Mouse (Mus musculus): ENCODE data around the gene Olfr523. TPM values are rescaled to one million over a fixed set of nuclear protein-coding genes. Genes with fewer than 3 reads are reported as not detected.
"Not testable (repeated sequence)": the region's sequence is repeated elsewhere in the genome, so short reads cannot be mapped to it uniquely, and the experiment has no call there.

Gene Olfr523
- polyA plus RNA-seq (2016; fragmentation: Nextera tagmentation; extraction: Ambion mirVana) = not detected in 2 replicates

DNA sequence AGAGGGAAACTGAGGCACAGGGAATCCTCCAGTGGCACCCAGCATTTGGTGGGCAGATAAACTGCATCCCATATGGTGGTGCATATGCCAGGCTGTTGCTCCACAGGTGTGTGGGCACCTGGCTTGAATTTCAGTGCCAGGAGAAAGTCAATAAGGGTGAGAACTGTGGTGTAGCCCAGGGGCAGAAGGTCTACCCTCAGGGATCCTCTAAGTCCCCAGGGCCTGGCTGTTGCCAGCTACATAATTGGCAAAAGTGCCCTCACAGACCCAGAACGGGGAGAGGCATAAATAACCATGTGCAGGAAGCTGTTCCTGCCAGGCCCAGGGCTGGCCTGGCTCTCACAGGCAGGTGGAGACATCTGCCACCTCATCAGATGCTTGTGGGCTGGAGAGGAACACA is at the start of gene Olfr523:
TSS of gene Olfr523 (plus strand) at position 282 of the 400 bp plus-strand sequence.
- no peak within 1 kb of the TSS for H3K4me2 ChIP-seq
- no peak within 1 kb of the TSS for H3K4me3 ChIP-seq
- WGBS = 39% methylated on average over 1 of the region's 1 CpGs
- H3K9ac ChIP-seq = no peak within 1 kb of the TSS
- no peaks in the 10 kb centered on the region for H3K36me3 ChIP-seq
- H3K4me1 ChIP-seq (replicated peaks) = no peaks in the 10 kb centered on the region
- no peak for ATAC-seq (ENCODE audit: insufficient number of reproducible peaks, low FRiP score)
- H3K27me3 ChIP-seq (replicated peaks) = no peaks in the 10 kb centered on the region; the same call in 1 of the 2 replicates
- H3K9me3 ChIP-seq (replicated peaks) = no peaks in the 10 kb centered on the region
- H3K27ac ChIP-seq (ENCODE audit: poor library complexity, severe bottlenecking) = no peak within 1 kb of the TSS

DNA sequence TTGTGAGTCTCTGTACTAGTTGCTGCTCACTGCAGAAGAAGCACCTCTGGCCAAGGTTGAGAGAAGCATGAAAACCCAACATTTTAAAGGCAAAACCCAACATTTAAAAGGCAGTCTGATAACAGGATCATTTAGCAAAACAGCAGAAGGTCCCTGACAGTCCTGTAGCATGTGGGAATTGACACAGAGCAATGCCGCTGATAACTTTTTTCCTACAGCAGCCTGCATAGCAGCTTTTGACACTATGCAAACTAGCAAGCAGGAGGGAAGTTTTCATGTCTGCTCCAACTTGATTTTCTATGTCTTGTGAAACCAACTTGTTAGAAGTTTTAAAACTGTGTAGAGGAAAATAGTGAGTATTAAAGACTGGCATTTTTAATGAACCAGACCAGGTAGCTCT is 48.6 kb upstream of the Olfr523 start:
- no peak overlapping the region for H3K9ac ChIP-seq
- H3K27ac ChIP-seq (ENCODE audit: poor library complexity, severe bottlenecking) = no peak overlapping the region
- H3K27me3 ChIP-seq (replicated peaks) = no peaks in the 10 kb centered on the region
- no peak for ATAC-seq (ENCODE audit: insufficient number of reproducible peaks, low FRiP score)
- 81% methylated on average over 1 of the region's 1 CpGs for WGBS
- H3K4me3 ChIP-seq = no peak overlapping the region
- peaks cover 3% of the 10 kb centered on the region; the same call in 1 of the 2 replicates for H3K4me1 ChIP-seq (replicated peaks)
- H3K4me2 ChIP-seq = no peak overlapping the region
- peaks cover 3% of the 10 kb centered on the region; the same call in 1 of the 2 replicates for H3K36me3 ChIP-seq
- H3K9me3 ChIP-seq (replicated peaks) = peaks cover 3% of the 10 kb centered on the region; the same call in 1 of the 2 replicates

DNA sequence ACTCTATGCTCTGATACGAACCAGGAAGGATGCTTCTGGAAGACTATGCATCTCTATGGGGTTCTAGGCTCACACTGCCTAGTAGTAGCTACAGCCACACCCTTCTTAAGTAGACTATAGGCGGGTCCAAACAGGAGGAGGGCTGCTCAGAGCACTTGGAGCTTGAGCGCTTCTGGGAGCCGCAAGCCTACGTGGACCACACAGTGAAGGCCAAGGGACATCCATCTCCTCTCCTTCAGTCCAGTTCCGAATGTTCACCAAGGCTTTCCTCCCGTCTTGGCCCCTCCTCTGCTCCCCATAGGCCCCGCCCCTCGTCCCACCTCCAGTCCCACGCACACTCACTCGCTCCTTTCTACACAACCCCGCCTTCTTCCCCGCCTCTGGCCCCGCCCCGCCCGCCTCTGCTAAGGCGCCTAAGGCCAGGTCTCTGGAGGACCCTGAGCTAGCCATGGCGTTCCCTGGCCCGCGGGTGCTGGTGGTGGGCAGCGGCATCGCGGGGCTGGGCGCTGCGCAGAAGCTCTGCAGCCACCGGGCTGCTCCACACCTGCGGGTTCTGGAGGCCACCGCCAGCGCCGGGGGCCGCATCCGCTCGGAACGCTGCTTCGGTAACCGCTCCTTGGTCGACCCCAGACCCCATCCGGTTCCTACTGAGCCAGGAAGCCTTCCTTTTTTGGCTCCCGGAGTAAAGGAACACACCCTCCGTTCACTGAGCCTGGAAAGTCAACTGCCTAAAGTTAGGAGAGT is 47.6 kb upstream of the Olfr523 start:
- ATAC-seq (ENCODE audit: insufficient number of reproducible peaks, low FRiP score) = peak; percentile 99
- H3K4me2 ChIP-seq = peak overlapping the region; percentile 80
- peaks cover 3% of the 10 kb centered on the region; the same call in 1 of the 2 replicates for H3K4me1 ChIP-seq (replicated peaks)
- WGBS = 2% methylated on average over 39 of the region's 40 CpGs
- peaks cover 11% of the 10 kb centered on the region for H3K36me3 ChIP-seq
- H3K27ac ChIP-seq (ENCODE audit: poor library complexity, severe bottlenecking) = no peak overlapping the region
- H3K4me3 ChIP-seq = peak overlapping the region; percentile 71
- no peaks in the 10 kb centered on the region for H3K27me3 ChIP-seq (replicated peaks)
- H3K9me3 ChIP-seq (replicated peaks) = no peaks in the 10 kb centered on the region
- H3K9ac ChIP-seq = peak overlapping the region; percentile 80

DNA sequence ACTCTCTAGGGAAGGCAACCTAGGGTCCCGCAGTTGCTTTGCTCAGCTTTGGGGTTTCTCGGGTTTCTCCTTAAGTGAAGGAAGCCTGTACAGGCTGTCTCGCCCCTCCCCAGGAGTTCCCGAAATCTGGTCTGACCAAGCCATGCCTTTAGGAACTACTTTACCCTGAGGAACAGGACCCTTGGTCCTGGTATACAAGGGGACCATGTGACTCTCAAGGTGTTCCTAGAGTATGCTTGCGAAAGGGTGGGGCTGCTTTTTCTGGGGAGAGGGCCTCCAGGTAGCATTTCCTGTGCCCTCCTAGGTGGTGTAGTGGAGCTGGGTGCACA is 47.0 kb upstream of the Olfr523 start:
- H3K27ac ChIP-seq (ENCODE audit: poor library complexity, severe bottlenecking) = no peak overlapping the region

DNA sequence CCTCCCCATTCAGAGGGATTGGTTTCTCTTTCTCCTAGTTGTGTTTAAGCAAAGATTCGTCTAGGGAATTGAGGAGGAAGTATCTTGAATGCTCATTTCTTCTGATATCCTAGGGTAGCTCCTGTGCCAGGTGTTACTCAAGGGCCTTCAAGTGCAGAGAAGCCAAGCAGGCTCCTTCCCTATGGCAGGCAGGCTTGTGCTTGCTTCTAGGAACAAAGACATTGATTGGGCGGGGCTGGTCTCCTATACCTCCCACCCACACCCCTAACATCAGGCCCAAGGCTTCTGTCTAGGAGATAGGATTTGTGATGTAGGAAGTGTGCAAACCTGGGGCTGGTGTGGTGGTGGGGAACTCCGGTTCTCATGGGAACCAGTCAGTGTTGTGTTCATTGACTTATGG is 46.1 kb upstream of the Olfr523 start:
- no peak for ATAC-seq (ENCODE audit: insufficient number of reproducible peaks, low FRiP score)
- H3K27ac ChIP-seq (ENCODE audit: poor library complexity, severe bottlenecking) = no peak overlapping the region
- peaks cover 21% of the 10 kb centered on the region for H3K36me3 ChIP-seq
- no peak overlapping the region for H3K4me2 ChIP-seq
- H3K4me3 ChIP-seq = no peak overlapping the region
- WGBS = 88% methylated on average over 3 of the region's 3 CpGs
- H3K4me1 ChIP-seq (replicated peaks) = peaks cover 3% of the 10 kb centered on the region; the same call in 1 of the 2 replicates
- no peaks in the 10 kb centered on the region for H3K27me3 ChIP-seq (replicated peaks)
- H3K9me3 ChIP-seq (replicated peaks) = no peaks in the 10 kb centered on the region
- no peak overlapping the region for H3K9ac ChIP-seq

More for the DNA sequence above, 47.0 kb upstream of the Olfr523 start:
- 6% methylated on average over 5 of the region's 5 CpGs for WGBS
- peak overlapping the region; percentile 71 for H3K4me3 ChIP-seq
- H3K9me3 ChIP-seq (replicated peaks) = no peaks in the 10 kb centered on the region
- peak overlapping the region; percentile 80 for H3K4me2 ChIP-seq
- peak overlapping the region; percentile 80 for H3K9ac ChIP-seq
- peaks cover 3% of the 10 kb centered on the region; the same call in 1 of the 2 replicates for H3K4me1 ChIP-seq (replicated peaks)
- H3K27me3 ChIP-seq (replicated peaks) = no peaks in the 10 kb centered on the region
- peak; percentile 16 for ATAC-seq (ENCODE audit: insufficient number of reproducible peaks, low FRiP score)
- H3K36me3 ChIP-seq = peaks cover 17% of the 10 kb centered on the region

DNA sequence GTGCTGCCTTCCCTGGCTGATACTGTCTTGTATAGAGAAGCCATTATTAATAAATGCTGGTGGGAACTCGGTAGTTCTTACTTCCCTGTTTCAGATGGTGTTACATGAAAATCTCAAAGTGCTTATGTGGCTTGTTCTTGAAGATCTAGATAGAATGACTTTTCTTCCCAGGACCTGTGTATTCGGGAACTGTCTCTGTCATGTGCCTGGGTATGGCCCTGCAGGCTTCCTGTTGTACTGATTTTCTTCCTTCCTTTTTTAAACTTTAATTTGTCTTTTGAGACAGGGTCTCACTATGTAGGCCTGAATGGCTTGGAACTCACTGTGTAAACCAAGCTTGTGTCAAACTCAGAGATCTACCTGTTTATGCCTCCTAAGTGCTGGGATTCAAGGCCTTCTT is 45.1 kb upstream of the Olfr523 start:
- no peak for ATAC-seq (ENCODE audit: insufficient number of reproducible peaks, low FRiP score)
- WGBS = 78% methylated on average over 2 of the region's 2 CpGs
- peaks cover 3% of the 10 kb centered on the region; the same call in 1 of the 2 replicates for H3K4me1 ChIP-seq (replicated peaks)
- H3K4me3 ChIP-seq = no peak overlapping the region
- peaks cover 25% of the 10 kb centered on the region for H3K36me3 ChIP-seq
- no peak overlapping the region for H3K27ac ChIP-seq (ENCODE audit: poor library complexity, severe bottlenecking)
- no peak overlapping the region for H3K4me2 ChIP-seq
- H3K27me3 ChIP-seq (replicated peaks) = no peaks in the 10 kb centered on the region
- no peaks in the 10 kb centered on the region for H3K9me3 ChIP-seq (replicated peaks)
- H3K9ac ChIP-seq = no peak overlapping the region

DNA sequence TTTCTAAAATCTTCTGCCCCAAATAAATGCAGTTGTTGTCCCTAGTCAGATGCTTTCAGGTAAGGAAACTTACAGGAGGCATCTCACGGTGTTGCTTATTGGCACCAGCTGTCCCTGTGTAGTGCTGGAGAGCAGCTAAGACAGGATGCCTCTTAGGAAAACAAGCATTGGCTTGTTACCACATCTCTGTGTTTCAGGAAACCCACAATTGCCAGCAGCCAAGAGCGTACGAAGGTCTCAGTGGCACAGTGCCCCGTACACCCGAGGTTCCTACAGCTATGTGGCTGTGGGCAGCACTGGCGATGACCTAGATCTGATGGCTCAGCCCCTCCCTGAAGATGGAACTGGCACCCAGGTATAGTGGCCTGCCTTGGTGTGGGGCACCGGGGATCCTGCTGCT is 40.8 kb upstream of the Olfr523 start:
- not testable (repeated sequence) for H3K27me3 ChIP-seq (replicated peaks); H3K27ac ChIP-seq (ENCODE audit: poor library complexity, severe bottlenecking); H3K4me2 ChIP-seq; ATAC-seq (ENCODE audit: insufficient number of reproducible peaks, low FRiP score); H3K9me3 ChIP-seq (replicated peaks); H3K9ac ChIP-seq; H3K4me1 ChIP-seq (replicated peaks); H3K4me3 ChIP-seq
- WGBS = 88% methylated on average over 7 of the region's 7 CpGs
- peaks cover 31% of the 10 kb centered on the region for H3K36me3 ChIP-seq

DNA sequence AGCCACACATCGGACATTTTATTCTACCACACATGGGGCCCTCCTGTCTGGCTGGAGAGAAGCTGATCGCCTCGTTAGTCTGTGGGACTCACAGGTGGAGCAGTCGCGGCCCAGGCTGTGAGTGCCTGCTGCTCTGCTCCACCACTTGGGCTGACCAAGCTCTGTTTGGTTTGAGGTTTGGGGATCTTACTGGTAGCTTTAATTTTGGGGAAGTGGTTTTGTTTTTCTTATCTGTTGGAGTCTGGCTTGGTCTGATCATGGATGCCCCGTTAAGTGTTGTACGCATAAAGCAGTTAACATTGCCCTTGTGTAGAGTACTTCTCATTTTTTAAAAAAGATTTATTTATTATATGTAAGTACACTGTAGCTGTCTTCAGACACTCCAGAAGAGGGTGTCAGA is 39.0 kb upstream of the Olfr523 start:
- ATAC-seq (ENCODE audit: insufficient number of reproducible peaks, low FRiP score); H3K27ac ChIP-seq (ENCODE audit: poor library complexity, severe bottlenecking); H3K27me3 ChIP-seq (replicated peaks): not testable (repeated sequence)

DNA sequence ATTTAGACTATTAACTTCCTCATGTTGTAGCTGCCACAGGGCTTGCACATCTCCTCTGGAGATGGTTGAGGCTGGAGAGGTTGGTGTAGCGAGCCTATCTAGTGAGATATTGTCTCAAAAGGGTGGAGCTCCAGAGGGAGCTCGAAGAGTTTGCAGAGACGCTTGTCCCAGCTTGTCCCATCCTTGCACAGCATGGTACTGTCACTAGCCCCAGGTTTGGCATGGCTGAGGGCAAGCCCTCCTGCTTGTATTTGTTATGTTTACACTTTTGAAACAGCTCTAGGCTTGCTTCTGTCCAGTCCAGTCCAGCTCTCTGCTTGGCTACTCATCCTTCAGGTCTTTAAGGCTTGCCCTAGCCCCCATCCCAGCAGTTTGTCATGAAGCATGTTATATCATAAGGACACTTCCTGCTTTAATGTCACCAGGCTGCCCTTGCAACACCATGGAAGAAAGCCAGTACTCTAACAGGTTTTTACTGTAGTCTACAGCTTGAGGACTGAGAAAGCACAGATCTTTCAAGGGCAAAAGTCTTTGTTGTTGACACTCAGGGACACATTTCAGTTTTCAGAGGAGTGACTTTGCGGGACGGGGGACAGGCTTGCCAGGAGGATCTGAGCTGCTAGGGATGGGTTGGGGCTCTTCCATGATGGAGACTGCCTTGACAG is 37.8 kb upstream of the Olfr523 start:
- ATAC-seq (ENCODE audit: insufficient number of reproducible peaks, low FRiP score) = no peak
- Histone ChIP-seq H3K9me3 (replicated peaks) (no peaks in the 10 kb centered on the region), H3K36me3 (peaks cover 21% of the 10 kb centered on the region), H3K4me2 (no peak overlapping the region), H3K4me3 (no peak overlapping the region), H3K4me1 (replicated peaks) (peaks cover 6% of the 10 kb centered on the region), H3K27me3 (replicated peaks) (no peaks in the 10 kb centered on the region), H3K27ac (ENCODE audit: poor library complexity, severe bottlenecking) (no peak overlapping the region), H3K9ac (no peak overlapping the region)
- 85% methylated on average over 5 of the region's 5 CpGs for WGBS

More for the DNA sequence above, 39.0 kb upstream of the Olfr523 start:
- H3K36me3 ChIP-seq = peaks cover 30% of the 10 kb centered on the region
- WGBS = 86% methylated on average over 7 of the region's 7 CpGs
- not testable (repeated sequence) for H3K4me1 ChIP-seq (replicated peaks); H3K4me2 ChIP-seq; H3K9me3 ChIP-seq (replicated peaks); H3K9ac ChIP-seq; H3K4me3 ChIP-seq

DNA sequence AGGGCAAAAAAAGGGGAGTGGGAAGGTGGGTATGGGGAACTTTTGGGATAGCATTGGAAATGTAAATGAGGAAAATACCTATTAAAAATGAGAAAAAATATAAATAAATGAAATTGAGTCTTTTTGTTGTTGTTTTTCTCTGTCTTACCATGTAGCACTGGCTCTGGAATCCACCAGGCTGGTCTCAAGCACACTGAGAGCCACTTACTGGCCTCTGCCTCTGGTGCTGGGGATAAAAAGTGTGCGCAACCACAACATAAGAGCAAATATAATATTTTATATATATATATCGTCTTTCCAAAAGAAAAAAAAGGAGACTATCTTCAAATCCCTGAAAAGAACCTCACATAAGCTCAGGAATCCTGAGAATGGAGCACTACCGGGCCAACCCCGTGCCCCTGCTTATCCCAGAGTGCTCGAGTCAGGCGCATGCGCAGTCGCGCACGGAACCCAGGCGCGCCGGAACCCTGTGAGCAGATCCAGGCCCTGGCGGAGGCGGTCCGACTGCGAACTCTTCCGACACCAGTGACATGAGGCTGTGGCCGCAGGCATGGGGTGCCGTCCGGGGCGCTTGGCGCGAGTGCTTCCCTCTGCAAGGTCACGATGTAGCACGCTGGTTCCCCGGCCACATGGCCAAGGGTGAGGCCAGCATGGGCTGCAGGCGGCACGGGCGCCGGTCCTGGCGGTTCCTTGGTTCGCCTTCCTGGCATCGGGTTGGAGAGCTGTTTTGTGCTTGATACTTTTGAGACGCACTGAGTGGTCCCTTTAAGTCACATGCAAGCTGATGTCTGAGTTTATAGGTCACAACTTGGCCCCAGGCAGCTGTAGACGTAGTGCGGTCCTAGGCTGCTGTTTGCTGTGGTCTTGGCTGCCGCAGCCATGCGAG is 35.6 kb upstream of the Olfr523 start, which contains the start of gene Mtg1:
TSS of gene Mtg1 (plus strand) at position 430 of the 886 bp plus-strand sequence.
- 1% methylated on average over 39 of the region's 39 CpGs for WGBS

DNA sequence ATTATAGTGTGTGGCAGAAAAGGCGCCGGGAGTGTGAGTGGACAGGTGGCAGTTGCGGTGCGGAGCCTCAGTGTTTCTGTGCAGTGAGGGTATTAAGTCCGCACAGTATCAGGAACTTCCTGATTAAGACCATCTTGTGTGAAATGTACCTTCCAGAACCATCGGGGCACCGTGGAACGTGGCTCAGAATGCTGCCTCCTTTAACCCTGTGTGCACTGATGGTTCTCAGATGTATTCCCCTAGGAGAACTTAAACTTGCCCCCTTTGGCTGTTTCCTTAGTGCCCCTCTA is 35.1 kb upstream of the Olfr523 start:
- WGBS = 0% methylated on average over 8 of the region's 8 CpGs
- peaks cover 6% of the 10 kb centered on the region for H3K4me1 ChIP-seq (replicated peaks)
- H3K4me3 ChIP-seq = peak overlapping the region; percentile 81
- H3K27ac ChIP-seq (ENCODE audit: poor library complexity, severe bottlenecking) = peak overlapping the region; percentile 37
- no peaks in the 10 kb centered on the region for H3K27me3 ChIP-seq (replicated peaks)
- no peaks in the 10 kb centered on the region for H3K9me3 ChIP-seq (replicated peaks)
- no peak for ATAC-seq (ENCODE audit: insufficient number of reproducible peaks, low FRiP score)
- peak overlapping the region; percentile 84 for H3K9ac ChIP-seq
- H3K36me3 ChIP-seq = peaks cover 5% of the 10 kb centered on the region; the same call in 1 of the 2 replicates
- H3K4me2 ChIP-seq = peak overlapping the region; percentile 80

More for the DNA sequence above, 35.6 kb upstream of the Olfr523 start, which contains the start of gene Mtg1:
- peak within 1 kb of the TSS; percentile 37 for H3K27ac ChIP-seq (ENCODE audit: poor library complexity, severe bottlenecking)
- peak within 1 kb of the TSS; percentile 84 for H3K9ac ChIP-seq
- peak within 1 kb of the TSS; percentile 81 for H3K4me3 ChIP-seq
- peak; percentile 98 for ATAC-seq (ENCODE audit: insufficient number of reproducible peaks, low FRiP score)
- no peaks in the 10 kb centered on the region for H3K9me3 ChIP-seq (replicated peaks)
- peaks cover 6% of the 10 kb centered on the region for H3K4me1 ChIP-seq (replicated peaks)
- H3K4me2 ChIP-seq = peak within 1 kb of the TSS; percentile 80
- H3K27me3 ChIP-seq (replicated peaks) = no peaks in the 10 kb centered on the region
- H3K36me3 ChIP-seq = peaks cover 8% of the 10 kb centered on the region; the same call in 1 of the 2 replicates

All from heart, embryonic 12.5 days (tissue).